Mouse (Mus musculus) adrenal gland, adult 2 months (tissue): Measurements from ENCODE around the gene Atf7ip. TPM values are rescaled to one million over a fixed set of nuclear protein-coding genes. Genes with fewer than 3 reads are reported as not detected.

Experiments used
- DNase-seq: peaks from one replicate; pipeline ENCODE4 v3.0.0; 2021
- polyA plus RNA-seq: library from polyadenylated mRNA; depleted of rRNA; stranded (reverse); fragments of >200 nt; gene quantifications from 2 replicates; pipeline ENCODE4 v1.2.3, GENCODE M21; 2012; rRNA removed
- total RNA-seq, 2 experiments: library from RNA; stranded (reverse); gene quantifications; 2 replicates each; pipeline ENCODE4 v1.2.3; 2021

Gene Atf7ip
- total and polyA plus RNA-seq, 3 experiments = 21.6 to 62.4 (median 60.9) TPM

GRCm38 (mm10) chr6:136645754-136646153 lies 139.8 kb downstream of the Atf7ip start:
- DNase-seq = no peak

DNA sequence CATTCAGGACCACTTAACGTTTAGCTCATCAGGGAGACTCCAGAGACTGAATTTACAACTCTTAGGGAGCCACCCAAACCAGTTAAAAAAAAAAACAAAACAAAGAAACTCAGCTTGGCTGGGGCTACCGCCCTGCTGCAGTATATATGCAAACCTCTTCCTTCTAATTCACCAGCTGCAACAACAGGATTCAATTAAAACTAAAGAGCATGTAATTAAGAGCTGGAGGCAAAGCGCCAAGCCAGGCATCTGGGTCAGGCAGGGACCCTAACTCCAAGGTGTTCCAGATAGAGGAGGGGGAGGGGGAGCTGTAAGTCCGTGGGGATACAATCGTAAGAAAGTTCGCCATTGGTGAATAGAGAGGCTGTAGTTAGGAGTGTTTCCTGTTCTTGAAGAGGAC lies 140.2 kb downstream of the Atf7ip start:
- DNase-seq = no peak

- no peak for DNase-seq
Measured at GRCm38 (mm10) chr6:136647455-136647861, 141.5 kb downstream of the Atf7ip start.

DNA sequence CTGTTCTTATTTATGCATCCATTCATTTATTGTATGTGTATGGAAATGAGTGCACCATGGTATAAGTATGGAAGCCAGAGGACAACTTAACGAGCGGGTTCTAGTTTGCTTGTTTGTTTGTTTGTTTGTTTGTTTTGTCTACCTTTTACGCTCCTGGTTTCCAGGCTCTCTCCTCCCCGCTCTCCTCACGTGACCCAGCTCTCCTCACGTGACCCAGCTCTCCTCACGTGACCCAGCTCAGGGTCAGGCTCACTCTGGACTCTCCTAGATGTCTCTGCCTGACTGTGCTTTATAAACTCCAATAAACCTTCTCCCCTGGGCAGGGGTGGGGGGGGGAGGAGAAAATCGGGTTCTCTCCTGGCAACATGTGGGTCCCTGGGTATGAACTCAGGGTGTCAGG lies 144.7 kb downstream of the Atf7ip start:
- no peak for DNase-seq

- DNase-seq = no peak
Measured at GRCm38 (mm10) chr6:136653331-136653730, 147.4 kb downstream of the Atf7ip start.

GRCm38 (mm10) chr6:136654470-136654869 lies 148.5 kb downstream of the Atf7ip start:
- no peak for DNase-seq

DNA sequence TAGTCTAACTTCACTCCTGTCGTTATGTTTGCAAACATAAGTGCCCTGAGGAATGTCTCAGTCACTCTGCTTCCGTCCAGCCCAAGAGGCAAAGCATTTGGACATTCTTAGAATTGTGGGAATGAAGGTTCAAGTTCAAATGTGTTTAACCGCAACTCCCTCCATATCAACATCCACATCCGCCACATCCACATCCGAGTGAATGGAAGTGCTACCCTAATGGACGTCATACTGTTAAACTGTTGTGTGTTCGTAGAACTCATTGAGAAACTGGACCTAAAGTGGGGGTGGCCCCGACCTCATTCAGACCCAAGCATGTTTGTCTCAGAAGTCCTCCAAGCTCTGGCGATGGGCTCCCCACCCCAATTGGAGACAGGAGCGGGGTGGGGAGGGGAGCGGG lies 149.8 kb downstream of the Atf7ip start:
- no peak for DNase-seq

DNA sequence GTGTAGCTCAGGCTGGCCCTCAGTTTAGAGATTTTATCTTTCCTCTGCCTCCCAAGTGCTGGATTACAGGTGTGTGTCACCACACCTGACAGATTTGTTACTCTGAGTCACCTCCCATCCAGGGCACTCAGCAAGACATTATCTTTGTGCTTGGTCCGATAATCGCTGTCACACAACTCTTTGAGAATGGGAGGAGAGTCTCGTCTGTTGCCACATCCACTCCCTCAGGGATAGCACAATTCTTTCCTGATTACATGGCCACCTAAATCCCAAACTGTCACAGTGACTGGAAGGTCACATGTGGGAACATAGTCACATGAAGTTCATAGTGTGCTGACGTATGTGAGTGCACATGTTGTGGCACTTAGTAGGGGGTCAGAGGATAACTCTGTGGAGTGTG lies 152.3 kb downstream of the Atf7ip start:
- DNase-seq = no peak

GRCm38 (mm10) chr6:136659226-136659625 lies 153.3 kb downstream of the Atf7ip start:
- no peak for DNase-seq

Other genes with a start within 250 kb of the Atf7ip start
- gene Gm8994, start 178.6 kb upstream of the Atf7ip start, total RNA-seq = not detected
- not detected in 2 replicates for gene Gm8994, start 178.6 kb upstream of the Atf7ip start, polyA plus RNA-seq
- gene E330021D16Rik, start 90.6 kb upstream of the Atf7ip start, total RNA-seq = not detected
- gene E330021D16Rik, start 90.6 kb upstream of the Atf7ip start, polyA plus RNA-seq = not detected in 2 replicates
- 10 to 100 TPM; 43.6 to 48.3 TPM for gene Plbd1, start 155.8 kb downstream of the Atf7ip start, total RNA-seq
- 8.9 and 11.5 TPM in 2 replicates for gene Plbd1, start 155.8 kb downstream of the Atf7ip start, polyA plus RNA-seq